Mouse (Mus musculus) MEL (cell line): ENCODE data around the gene Gm26897.

Experiments
- CHD1 ChIP-seq: IDR thresholded peaks from 2 replicates; pipeline ENCODE4 v1.6.1; 2012; ENCODE audit warnings: low read depth, mild to moderate bottlenecking, inconsistent platforms, low read length, improper control_type of control experiment
- CTCF ChIP-seq, 3 experiments: IDR thresholded peaks in 2 of 3; conservative IDR thresholded peaks in 1 of 3; 2 replicates each; pipeline ENCODE4 v1.5.1; 2011 to 2012; ENCODE audit warnings: low read length in 3 of 3, low read depth in 2 of 3, mild to moderate bottlenecking in 2 of 3, improper control_type of control experiment in 1 of 3, inconsistent platforms in 1 of 3, mixed read lengths in 1 of 3, moderate library complexity in 1 of 3; ENCODE audit not compliant: control insufficient read depth in 1 of 3, insufficient read depth in 1 of 3, poor library complexity in 1 of 3, severe bottlenecking in 1 of 3
- EP300 ChIP-seq, 2 experiments: IDR thresholded peaks; 2 replicates each; pipeline ENCODE4 v1.6.1; 2011; ENCODE audit warnings: improper control_type of control experiment in 2 of 2, low read length in 2 of 2, low read depth in 1 of 2, mild to moderate bottlenecking in 1 of 2
- MAFK ChIP-seq: IDR thresholded peaks from 2 replicates; pipeline ENCODE4 v1.6.1; 2011; ENCODE audit warnings: low read depth, mild to moderate bottlenecking, low read length, improper control_type of control experiment, borderline replicate concordance
- TBP ChIP-seq: IDR thresholded peaks from 2 replicates; pipeline ENCODE4 v1.8.0; 2011; ENCODE audit warnings: low read depth, low read length, improper control_type of control experiment
- USF1 ChIP-seq: IDR thresholded peaks from 2 replicates; pipeline ENCODE4 v1.6.1; 2014; ENCODE audit warnings: low read depth, mild to moderate bottlenecking, inconsistent platforms, low read length, improper control_type of control experiment, moderate library complexity
- ZMIZ1 ChIP-seq: IDR thresholded peaks from 2 replicates; pipeline ENCODE4 v1.6.1; 2012; ENCODE audit warnings: low read depth, mild to moderate bottlenecking, inconsistent platforms, low read length, improper control_type of control experiment, moderate library complexity

- TF ChIP-seq CHD1 (no peak), EP300 (IDR thresholded peaks at IDR 0.05; ENCODE audit: low read depth in 1 of 2, low read length in 2 of 2) (no peak), TBP (no peak), CTCF (IDR thresholded peaks at IDR 0.05 in 2 of 3, conservative IDR thresholded peaks at IDR 0.05 in 1 of 3; ENCODE audit: control insufficient read depth in 1 of 3, insufficient read depth in 1 of 3, low read depth in 2 of 3, low read length in 3 of 3, poor library complexity in 1 of 3, severe bottlenecking in 1 of 3) (no peak), ZMIZ1 (no peak), USF1 (no peak), MAFK (no peak)
These were observed 39.1 kb downstream of the Gm26897 start for GRCm38 (mm10) chr5:111772591-111773406.
